In the genomic region with DNA sequence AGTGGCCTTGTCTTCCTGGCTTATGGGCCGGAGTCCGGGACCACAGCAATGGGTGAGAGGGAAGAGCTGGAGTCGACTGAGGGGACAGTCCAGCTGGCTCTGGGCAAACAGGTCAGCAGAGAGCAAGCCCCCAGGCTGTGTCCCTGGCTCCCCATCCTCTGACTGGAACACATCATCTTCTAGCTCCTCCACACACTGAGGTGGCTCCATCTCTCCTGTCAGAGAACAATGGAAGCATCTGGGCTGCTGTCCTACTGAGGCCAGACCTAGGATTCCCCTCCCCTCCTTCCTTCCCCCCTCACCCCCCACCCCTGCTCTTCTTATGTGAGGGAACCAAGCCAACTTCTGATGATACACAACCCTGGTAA, we compare ENCODE assay signal across 9 mouse cellular contexts. TPM values are rescaled to one million over a fixed set of nuclear protein-coding genes. Genes with fewer than 3 reads are reported as not detected.
DNase-seq lines count a peak whose midpoint lies in the region; ATAC-seq and TF ChIP-seq lines count a peak whose summit lies in the region.
"Had no signal": no experiment of that assay in that cellular context is flagged by ENCODE, and none has a peak within 500 bp of the region (broad histone marks: within the 10 kb centered on the region; RNA-seq: fewer than 3 reads in every experiment).

No protein-coding gene starts in this region.

- H3K9ac ChIP-seq in heart, embryonic 15.5 days: peak overlapping the region; percentile 20; the same call in 1 of the 2 replicates
- H3K9ac ChIP-seq in intestine, embryonic 14.5 days (ENCODE audit: low read length): peak overlapping the region; percentile 45; the same call in 1 of the 2 replicates
- no peak overlapping the region for H3K9ac ChIP-seq in stomach, embryonic 15.5 days

- no peaks in the 10 kb centered on the region for H3K9me3 ChIP-seq in heart, embryonic 15.5 days (replicated peaks)
- H3K9me3 ChIP-seq in intestine, embryonic 14.5 days (ENCODE audit: control insufficient read depth, low read length): no peaks in the 10 kb centered on the region
- no peaks in the 10 kb centered on the region for H3K9me3 ChIP-seq in stomach, embryonic 15.5 days

- no peaks in the 10 kb centered on the region for H3K36me3 ChIP-seq in heart, embryonic 15.5 days
- H3K36me3 ChIP-seq in spleen, adult 2 months (ENCODE audit: control insufficient read depth, insufficient read depth, low read length): peaks cover under 1% of the 10 kb centered on the region; the same call in 1 of the 2 replicates
- no peaks in the 10 kb centered on the region for H3K36me3 ChIP-seq in intestine, embryonic 14.5 days (ENCODE audit: control insufficient read depth, insufficient read depth, low read length)
- H3K36me3 ChIP-seq in stomach, embryonic 15.5 days: no peaks in the 10 kb centered on the region

- H3K4me2 ChIP-seq in heart, embryonic 15.5 days: peak overlapping the region; percentile 63; the same call in 1 of the 2 replicates
- peak overlapping the region; percentile 58; the same call in 1 of the 2 replicates for H3K4me2 ChIP-seq in intestine, embryonic 14.5 days (ENCODE audit: low read length)
- peak overlapping the region; percentile 93 for H3K4me2 ChIP-seq in stomach, embryonic 15.5 days

- no peak for DNase-seq in heart, postnatal 25 days (ENCODE audit: low spot score)
- no peak for DNase-seq in spleen, adult 2 months (ENCODE audit: low read depth in 1 of 2, low spot score in 2 of 2)
- no peak for DNase-seq in spleen, postnatal 36 days (ENCODE audit: low spot score in 2 of 2)
- DNase-seq in intestine, embryonic 14.5 days (ENCODE audit: low spot score): no peak
- DNase-seq in T-cell, adult 2 months (ENCODE audit: low spot score): no peak
- no peak for DNase-seq in left cerebral cortex, adult 2 months (ENCODE audit: extremely low spot score in 1 of 2, low spot score in 2 of 2)

- intact Hi-C loops in heart, postnatal 25 days (cut with DNase I): loop anchor here (5.0 kb wide), 1 partner anchor 34 kb away; no protein-coding TSS in a partner anchor
- intact Hi-C loops in left cerebral cortex, adult 2 months (cut with DNase I): loop anchor here (2.0 kb wide), 1 partner anchor 26 kb away; no protein-coding TSS in a partner anchor

- WGBS in heart, embryonic 15.5 days: 68% methylated on average over 3 of the region's 3 CpGs
- WGBS in spleen, adult 2 months: 42% methylated on average over 3 of the region's 3 CpGs
- WGBS in intestine, embryonic 14.5 days: 65% methylated on average over 3 of the region's 3 CpGs
- 56% methylated on average over 3 of the region's 3 CpGs for WGBS in stomach, embryonic 15.5 days

- TF ChIP-seq POLR2A in spleen, adult 2 months (IDR thresholded peaks at IDR 0.05; ENCODE audit: low read depth, low read length): no peak

- H3K4me1 ChIP-seq in heart, embryonic 15.5 days (replicated peaks): peaks cover 75% of the 10 kb centered on the region
- H3K4me1 ChIP-seq in spleen, adult 2 months (ENCODE audit: control insufficient read depth, insufficient read depth, insufficient read length): peaks cover 47% of the 10 kb centered on the region
- H3K4me1 ChIP-seq in intestine, embryonic 14.5 days (replicated peaks; ENCODE audit: control insufficient read depth, insufficient read depth, low read length): peaks cover 70% of the 10 kb centered on the region
- H3K4me1 ChIP-seq in stomach, embryonic 15.5 days: peaks cover 73% of the 10 kb centered on the region

- no peak for TF ChIP-seq CTCF in spleen, adult 2 months (IDR thresholded peaks at IDR 0.05; ENCODE audit: extremely low read depth, insufficient read depth, insufficient read length, insufficient replicate concordance)
- no peak for TF ChIP-seq CTCF in left cerebral cortex, adult 2 months (IDR thresholded peaks at IDR 0.05)

- H3K27ac ChIP-seq in heart, embryonic 15.5 days: peak overlapping the region; percentile 98
- peak overlapping the region; percentile 69 for H3K27ac ChIP-seq in spleen, adult 2 months (ENCODE audit: insufficient read depth, low read length)
- H3K27ac ChIP-seq in intestine, embryonic 14.5 days (ENCODE audit: low read depth): peak overlapping the region; percentile 98
- H3K27ac ChIP-seq in stomach, embryonic 15.5 days: peak overlapping the region; percentile 96
- H3K27ac ChIP-seq in left cerebral cortex, adult 2 months: no peak overlapping the region

- no peak overlapping the region for H3K4me3 ChIP-seq in heart, embryonic 15.5 days
- peak overlapping the region; percentile 6; the same call in 1 of the 2 replicates for H3K4me3 ChIP-seq in spleen, adult 2 months (ENCODE audit: extremely low read depth, insufficient read depth, insufficient read length)
- no peak overlapping the region for H3K4me3 ChIP-seq in intestine, embryonic 14.5 days (ENCODE audit: low read depth, low read length)
- H3K4me3 ChIP-seq in stomach, embryonic 15.5 days (replicated peaks): no peak overlapping the region
- no peak overlapping the region for H3K4me3 ChIP-seq in left cerebral cortex, adult 2 months

- ATAC-seq in heart, embryonic 15.5 days (replicated peaks; ENCODE audit: insufficient number of reproducible peaks, insufficient read depth, low FRiP score, low read depth): no peak
- no peak for ATAC-seq in intestine, embryonic 14.5 days (replicated peaks; ENCODE audit: low FRiP score, low TSS enrichment, low read depth)
- ATAC-seq in stomach, embryonic 15.5 days (ENCODE audit: insufficient read depth, low FRiP score, low read depth): no peak
- ATAC-seq: Patski had no signal

- no peaks in the 10 kb centered on the region for H3K27me3 ChIP-seq in heart, embryonic 15.5 days
- H3K27me3 ChIP-seq in spleen, adult 2 months (ENCODE audit: control insufficient read depth, insufficient read depth, low read length): no peaks in the 10 kb centered on the region
- H3K27me3 ChIP-seq in intestine, embryonic 14.5 days (replicated peaks; ENCODE audit: control insufficient read depth, insufficient read depth, low read length): no peaks in the 10 kb centered on the region
- no peaks in the 10 kb centered on the region for H3K27me3 ChIP-seq in stomach, embryonic 15.5 days (replicated peaks)
- H3K27me3 ChIP-seq: Patski had no signal

RNA-seq across cellular contexts. Expression of a gene that starts 2.7 kb away (rescaled TPM):
- polyA plus RNA-seq in heart, embryonic 15.5 days (2015; fragmentation: Nextera tagmentation; extraction: Ambion mirVana): 1.9 and 3.8 TPM in 2 replicates
- total RNA-seq in heart, postnatal 25 days (2021): 10 to 100 TPM in 1 of 2 experiments, 1 to 10 TPM in 1; 7.3 to 11.5 TPM
- polyA plus RNA-seq in spleen, adult 2 months (2012; rRNA removed): 24.8 and 32.4 TPM in 2 replicates
- polyA plus RNA-seq in intestine, embryonic 14.5 days (2014; fragmentation: Nextera tagmentation; extraction: Ambion mirVana): 4.9 and 5.0 TPM in 2 replicates
- polyA plus RNA-seq in stomach, embryonic 15.5 days (2015; fragmentation: Nextera tagmentation; extraction: Ambion mirVana): 3.6 and 5.2 TPM in 2 replicates
- total RNA-seq in left cerebral cortex, adult 2 months (2021): 1 to 10 TPM; 3.2 to 4.0 TPM

RNA-seq across cellular contexts. Expression of a gene that starts 51.2 kb away (rescaled TPM):
- 56.7 and 74.8 TPM in 2 replicates for polyA plus RNA-seq in heart, embryonic 15.5 days (2015; fragmentation: Nextera tagmentation; extraction: Ambion mirVana)
- total RNA-seq in heart, postnatal 25 days (2021): 1 to 10 TPM; 1.9 to 2.2 TPM
- 5.0 and 5.7 TPM in 2 replicates for polyA plus RNA-seq in spleen, adult 2 months (2012; rRNA removed)
- 81.4 and 94.0 TPM in 2 replicates for polyA plus RNA-seq in intestine, embryonic 14.5 days (2014; fragmentation: Nextera tagmentation; extraction: Ambion mirVana)
- 66.9 and 72.0 TPM in 2 replicates for polyA plus RNA-seq in stomach, embryonic 15.5 days (2015; fragmentation: Nextera tagmentation; extraction: Ambion mirVana)
- total RNA-seq in left cerebral cortex, adult 2 months (2021): 1 to 10 TPM; 1.9 to 3.0 TPM
